ENCODE assay signal across 41 mouse cellular contexts in genomic region chr8:129115761-129116160, GRCm38 (mm10). TPM values are rescaled to one million over a fixed set of nuclear protein-coding genes. Genes with fewer than 3 reads are reported as not detected.
"Had no signal": no experiment of that assay in that cellular context is flagged by ENCODE, and none has a peak within 500 bp of the region (broad histone marks: within the 10 kb centered on the region; RNA-seq: fewer than 3 reads in every experiment).

No protein-coding gene starts in this region.

RNA-seq across cellular contexts. Expression of gene Gm10999, which starts 15.7 kb away (rescaled TPM):
- total RNA-seq: heart, postnatal 10 days; heart, postnatal 14 days; heart, postnatal 25 days; heart, postnatal 36 days; heart, postnatal 4 days; hematopoietic stem cell, adult 5-6 weeks; hindbrain, postnatal 0 days; layer of hippocampus, adult 18-20 months; layer of hippocampus, adult 2 months; layer of hippocampus, adult 8-10 months; layer of hippocampus, postnatal 10 days; layer of hippocampus, postnatal 14 days; layer of hippocampus, postnatal 25 days; layer of hippocampus, postnatal 36 days; left cerebral cortex, adult 18-20 months; left cerebral cortex, adult 2 months; left cerebral cortex, adult 8-10 months had no signal
- polyA plus RNA-seq: heart, embryonic 12.5 days; heart, embryonic 13.5 days; heart, embryonic 14.5 days; heart, embryonic 15.5 days; heart, embryonic 16.5 days; heart, postnatal 0 days; hindbrain, embryonic 10.5 days; hindbrain, embryonic 11.5 days; hindbrain, embryonic 12.5 days; hindbrain, embryonic 13.5 days; hindbrain, embryonic 14.5 days; hindbrain, embryonic 15.5 days; hindbrain, embryonic 16.5 days; hindbrain, postnatal 0 days; inflammation-experienced regulatory T-cells, adult 6 months; intestine, embryonic 14.5 days; intestine, embryonic 15.5 days; intestine, embryonic 16.5 days; intestine, postnatal 0 days; kidney, adult 2 months; kidney, embryonic 14.5 days; kidney, embryonic 15.5 days; kidney, embryonic 16.5 days; kidney, postnatal 0 days; large intestine, adult 2 months had no signal

RNA-seq across cellular contexts. Expression of gene Ccdc7b, which starts 48.8 kb away (rescaled TPM):
- total RNA-seq: heart, postnatal 10 days; heart, postnatal 14 days; heart, postnatal 25 days; heart, postnatal 36 days; heart, postnatal 4 days; hematopoietic stem cell, adult 5-6 weeks; hindbrain, postnatal 0 days; layer of hippocampus, adult 18-20 months; layer of hippocampus, adult 2 months; layer of hippocampus, adult 8-10 months; layer of hippocampus, postnatal 10 days; layer of hippocampus, postnatal 14 days; layer of hippocampus, postnatal 25 days; layer of hippocampus, postnatal 36 days; left cerebral cortex, adult 18-20 months; left cerebral cortex, adult 2 months; left cerebral cortex, adult 8-10 months had no signal
- polyA plus RNA-seq: heart, embryonic 12.5 days; heart, embryonic 13.5 days; heart, embryonic 14.5 days; heart, embryonic 15.5 days; heart, embryonic 16.5 days; heart, postnatal 0 days; hindbrain, embryonic 10.5 days; hindbrain, embryonic 11.5 days; hindbrain, embryonic 12.5 days; hindbrain, embryonic 13.5 days; hindbrain, embryonic 14.5 days; hindbrain, embryonic 15.5 days; hindbrain, embryonic 16.5 days; hindbrain, postnatal 0 days; inflammation-experienced regulatory T-cells, adult 6 months; intestine, embryonic 14.5 days; intestine, embryonic 15.5 days; intestine, embryonic 16.5 days; intestine, postnatal 0 days; kidney, adult 2 months; kidney, embryonic 14.5 days; kidney, embryonic 15.5 days; kidney, embryonic 16.5 days; kidney, postnatal 0 days; large intestine, adult 2 months had no signal

RNA-seq across cellular contexts. Expression of gene Ccdc7a, which starts 50.4 kb away (rescaled TPM):
- total RNA-seq: heart, postnatal 10 days; heart, postnatal 14 days; heart, postnatal 25 days; heart, postnatal 36 days; heart, postnatal 4 days; hematopoietic stem cell, adult 5-6 weeks; hindbrain, postnatal 0 days; layer of hippocampus, adult 18-20 months; layer of hippocampus, adult 2 months; layer of hippocampus, adult 8-10 months; layer of hippocampus, postnatal 10 days; layer of hippocampus, postnatal 14 days; layer of hippocampus, postnatal 25 days; layer of hippocampus, postnatal 36 days; left cerebral cortex, adult 18-20 months; left cerebral cortex, adult 2 months had no signal
- polyA plus RNA-seq: heart, embryonic 12.5 days; heart, embryonic 14.5 days; heart, embryonic 15.5 days; heart, postnatal 0 days; hindbrain, embryonic 10.5 days; hindbrain, embryonic 11.5 days; hindbrain, embryonic 12.5 days; hindbrain, embryonic 14.5 days; hindbrain, embryonic 15.5 days; hindbrain, embryonic 16.5 days; hindbrain, postnatal 0 days; intestine, embryonic 15.5 days; intestine, embryonic 16.5 days; intestine, postnatal 0 days; kidney, adult 2 months; kidney, embryonic 14.5 days; kidney, embryonic 15.5 days; kidney, embryonic 16.5 days; kidney, postnatal 0 days; large intestine, adult 2 months had no signal
